Mouse (Mus musculus) gastrocnemius, adult 8-10 months (tissue): ENCODE measurements around the gene Syt12. TPM values are rescaled to one million over a fixed set of nuclear protein-coding genes. Genes with fewer than 3 reads are reported as not detected.
A peak's percentile ranks its signal among the peaks of the same experiment; 100 is the strongest.

Experiments
- DNase-seq, 2 experiments: peaks; one replicate each; pipeline ENCODE4 v3.0.0; 2022; ENCODE audit warnings: low spot score in 2 of 2
- total RNA-seq, 4 experiments: library from RNA; stranded (reverse); gene quantifications; 2 replicates each; pipeline ENCODE4 v1.2.4; 2022

The Syt12 gene
- total RNA-seq, 4 experiments from 2014 or later, result 1.8 to 4.7 (median 2.2) TPM

DNA sequence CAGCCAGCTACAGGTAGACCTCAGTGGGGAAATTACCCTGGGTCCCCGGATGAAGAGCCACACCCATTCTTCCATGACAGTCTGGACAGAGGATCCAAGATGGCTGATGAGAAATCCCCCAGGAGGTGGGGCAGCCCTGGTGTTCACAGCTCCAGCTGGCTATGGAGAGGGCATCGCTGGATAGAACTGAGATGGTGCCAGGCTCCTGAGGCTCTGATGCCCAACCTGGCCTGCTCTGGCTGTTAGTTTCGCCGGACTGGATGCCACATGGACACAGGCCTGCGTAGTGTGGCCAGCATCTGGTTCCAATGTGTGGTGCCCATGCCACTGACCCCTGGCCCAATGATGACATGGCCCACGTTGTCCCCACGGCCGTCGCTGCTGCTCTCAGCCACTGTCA lies 29.8 kb downstream of the Syt12 start:
- DNase-seq, result peak in 1 of 2 experiments; percentile 32

- peak; percentile 24 to 52 for DNase-seq
These were observed 30.4 kb downstream of the Syt12 start for GRCm38 (mm10) chr19:4446661-4447420.

DNA sequence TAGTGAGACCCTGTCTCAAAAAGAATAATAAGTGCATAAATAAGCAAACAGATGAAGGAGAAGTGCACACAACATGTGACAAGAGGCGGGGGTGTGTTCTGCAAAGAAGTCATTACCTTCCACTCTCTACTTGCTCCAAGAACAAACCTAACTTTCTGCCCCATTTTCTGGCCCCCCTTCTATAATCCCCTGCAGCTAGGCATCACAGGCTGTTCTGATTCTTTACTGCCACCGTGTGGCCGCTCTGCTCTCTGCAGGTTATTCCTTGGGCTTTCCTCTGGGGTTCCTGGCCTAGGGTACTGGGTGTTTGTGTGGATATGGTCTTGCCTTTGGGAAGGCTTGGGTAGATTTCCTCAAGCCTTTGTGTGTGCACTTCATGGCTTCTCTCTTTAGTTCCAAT lies 34.8 kb downstream of the Syt12 start:
- peak; percentile 58 to 60 for DNase-seq

DNA sequence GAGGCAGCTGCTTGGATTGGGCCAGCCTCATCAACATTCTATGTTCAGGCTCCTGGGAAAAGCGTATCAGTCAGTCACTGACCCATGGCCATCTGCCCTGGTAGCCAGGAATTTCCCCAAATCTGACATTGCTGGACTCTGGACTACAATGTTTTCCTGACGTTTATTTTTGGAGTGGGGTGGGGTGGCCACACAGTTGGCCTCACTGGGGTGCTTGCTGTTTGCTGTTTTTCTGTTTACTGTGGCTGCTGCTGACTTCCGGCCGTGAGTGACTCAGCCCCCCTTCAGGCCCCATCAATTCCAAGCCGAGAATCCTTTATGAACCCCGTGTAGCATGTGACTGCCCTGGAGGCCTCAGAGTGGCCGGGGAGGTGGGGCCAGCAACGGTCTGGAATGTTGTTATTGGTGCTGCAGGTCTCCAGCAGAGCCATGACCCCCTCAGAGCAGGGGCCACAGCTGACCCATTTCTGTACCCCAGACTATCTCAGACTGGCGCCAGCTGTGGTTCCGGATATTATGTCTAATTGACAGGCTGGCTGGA lies 35.6 kb downstream of the Syt12 start:
- DNase-seq, result no peak

DNA sequence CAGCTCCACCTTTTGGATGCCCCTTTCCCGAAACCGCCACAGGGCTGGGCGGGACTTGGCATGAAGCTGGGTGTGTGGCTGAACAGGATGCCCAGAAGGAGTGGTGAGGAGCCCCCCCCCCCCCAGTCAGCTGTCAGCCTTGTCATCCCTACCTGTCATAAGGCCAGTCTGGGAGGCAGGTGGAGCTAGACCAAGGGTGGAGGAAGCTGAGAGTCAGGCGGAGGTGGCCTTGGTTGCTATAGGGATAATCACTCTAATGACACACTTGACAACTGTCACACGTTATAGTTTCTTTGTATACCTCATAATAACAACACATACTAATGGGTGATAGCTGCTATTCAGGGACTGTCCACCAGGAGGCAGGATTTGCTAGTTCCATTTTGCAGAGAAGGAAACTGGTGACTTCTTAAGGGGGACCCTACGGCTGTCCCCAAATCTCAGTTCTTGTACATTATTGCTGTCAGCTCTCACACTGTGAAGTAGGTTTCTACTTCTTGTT lies 36.1 kb downstream of the Syt12 start:
- peak; percentile 20 to 29 for DNase-seq

DNA sequence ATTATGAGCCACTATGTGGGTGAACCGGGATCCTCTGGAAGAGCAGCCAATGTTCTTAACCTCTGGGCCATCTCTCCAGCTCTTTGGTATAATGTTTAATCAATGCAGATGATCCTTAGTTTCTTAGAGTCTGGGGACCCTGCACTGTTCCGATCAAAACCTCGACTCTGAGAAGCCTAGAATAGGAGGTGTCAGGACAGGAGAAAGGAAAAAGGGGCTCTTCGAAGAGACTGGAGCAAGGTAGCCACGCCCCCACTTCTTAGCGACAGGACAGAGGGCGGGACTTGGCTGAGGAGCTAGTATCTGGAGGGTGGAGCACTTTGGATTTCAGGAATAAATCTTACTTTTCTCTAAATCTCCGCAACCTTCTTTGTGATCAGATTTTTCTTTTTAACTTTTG lies 37.0 kb downstream of the Syt12 start:
- DNase-seq, result no peak

- DNase-seq, result peak; percentile 12 to 20
These were observed 38.0 kb downstream of the Syt12 start, which contains the start of gene Rhod for GRCm38 (mm10) chr19:4439161-4439801. Rhod (minus strand) TSS chr19:4439432.

- DNase-seq, result no peak
These were observed 38.5 kb downstream of the Syt12 start for GRCm38 (mm10) chr19:4438791-4439160.

GRCm38 (mm10) chr19:4437886-4438285 lies 39.4 kb downstream of the Syt12 start:
- DNase-seq, result no peak

DNA sequence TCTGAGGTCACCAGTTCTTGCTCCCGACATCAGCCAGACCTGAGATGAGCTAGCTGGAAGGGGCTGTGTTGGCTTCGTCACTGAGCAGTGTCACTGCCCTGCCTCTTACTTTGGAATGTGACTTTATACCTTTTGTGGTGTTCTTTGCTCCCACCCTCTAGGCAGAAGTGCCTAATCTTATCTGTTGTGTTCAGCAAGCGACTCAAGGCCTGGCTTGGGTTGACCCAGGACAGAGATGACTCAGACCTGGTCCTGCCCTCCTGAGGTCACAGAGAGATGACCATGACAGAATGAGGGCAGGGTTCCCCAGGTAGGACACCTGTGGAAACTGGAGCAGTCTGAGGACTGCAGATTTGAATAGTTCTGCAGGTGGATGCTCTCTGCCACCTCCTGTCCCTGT lies 41.0 kb downstream of the Syt12 start:
- no peak for DNase-seq

DNA sequence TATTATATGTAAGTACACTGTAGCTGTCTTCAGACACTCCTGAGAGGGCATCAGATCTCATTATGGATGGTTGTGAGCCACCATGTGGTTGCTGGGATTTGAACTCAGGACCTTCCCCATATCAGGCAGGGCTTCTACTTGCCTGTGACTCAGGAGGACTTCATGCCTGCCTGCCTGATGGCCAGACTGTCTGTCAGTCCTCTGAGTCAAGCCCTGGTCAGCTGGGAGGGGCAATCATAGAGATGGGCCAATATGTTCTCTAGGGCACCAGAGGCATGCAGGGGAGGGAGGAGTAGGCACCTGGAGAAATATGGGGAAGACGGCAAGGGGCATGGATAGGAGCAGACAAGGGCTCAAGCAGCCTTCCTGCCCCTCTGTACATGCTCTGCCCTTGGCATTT lies 42.2 kb downstream of the Syt12 start:
- no peak for DNase-seq

DNA sequence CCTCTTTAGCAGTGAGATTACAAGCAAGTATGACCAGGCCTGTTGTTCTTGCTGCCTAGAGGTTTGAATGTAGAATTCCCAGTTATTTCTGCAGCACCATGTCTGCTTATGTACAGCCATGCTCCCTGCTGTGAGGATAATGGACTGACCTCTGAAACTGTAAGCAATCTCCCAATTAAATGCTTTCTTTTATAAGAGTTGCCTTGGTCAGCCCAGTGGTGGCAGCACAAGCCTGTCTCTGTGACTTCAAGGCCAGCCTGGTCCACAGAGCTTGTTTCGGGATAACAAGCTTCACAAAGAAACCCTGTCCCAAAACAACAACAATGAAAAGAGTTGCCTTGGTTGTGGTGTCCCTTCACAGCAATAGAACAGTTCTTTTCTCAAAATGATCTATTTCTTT lies 43.5 kb downstream of the Syt12 start:
- no peak for DNase-seq

GRCm38 (mm10) chr19:4430091-4430620 lies 47.1 kb downstream of the Syt12 start:
- DNase-seq, result no peak

DNA sequence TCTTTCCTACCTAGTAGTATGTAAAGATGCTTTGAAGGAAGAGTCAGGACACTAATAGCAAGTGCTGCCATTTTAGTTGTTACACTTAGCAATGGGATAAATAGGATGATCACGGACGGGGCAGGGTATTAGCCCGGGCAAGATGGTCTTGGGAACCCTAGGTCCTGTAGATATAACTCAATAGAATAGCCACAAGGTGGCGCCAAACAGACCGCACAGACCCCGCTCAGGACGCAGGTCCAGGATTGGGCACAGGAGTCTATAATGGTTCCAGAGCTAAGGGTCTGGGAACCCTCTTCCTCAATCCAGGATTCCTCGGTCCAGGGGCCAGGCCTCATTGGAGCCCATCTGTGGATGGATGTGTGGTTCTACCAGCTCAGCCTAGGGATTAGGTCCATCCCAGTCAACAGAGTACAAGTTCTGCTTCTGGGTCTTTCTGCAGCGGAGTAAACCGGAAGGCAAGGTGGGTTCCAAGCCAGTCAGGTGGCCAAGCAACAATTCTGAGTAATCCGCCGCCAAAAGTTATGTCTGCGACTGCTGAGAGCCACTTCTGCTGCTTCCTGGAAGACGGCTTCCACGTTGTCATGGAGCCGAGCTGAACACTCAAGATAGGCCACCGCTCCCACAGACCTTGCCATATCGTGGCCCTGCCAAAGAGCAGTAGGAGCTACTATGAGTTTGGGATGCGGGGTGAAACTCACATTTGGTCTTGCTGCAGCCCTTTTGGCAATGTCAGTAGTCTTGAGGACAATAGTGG lies 51.5 kb downstream of the Syt12 start:
- no peak for DNase-seq

DNA sequence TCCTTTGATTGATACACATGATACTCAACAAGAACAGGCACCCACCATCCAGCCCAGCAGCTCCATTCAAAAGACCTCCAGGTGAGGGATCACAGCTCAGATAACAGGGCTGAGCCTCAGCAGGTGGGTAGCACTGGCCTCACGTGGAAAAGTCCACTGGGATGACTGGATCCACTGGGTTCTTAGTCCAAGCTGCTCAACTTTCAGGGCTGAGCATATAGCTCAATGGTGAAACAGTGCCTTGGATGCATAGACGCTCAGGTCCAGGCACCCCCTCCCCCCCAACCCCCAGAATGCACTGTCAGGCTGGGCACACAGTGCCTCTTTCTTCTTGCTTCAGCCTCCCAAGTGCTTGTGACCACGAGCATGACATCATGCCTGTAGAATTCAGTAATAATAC lies 54.2 kb downstream of the Syt12 start:
- DNase-seq, result no peak

DNA sequence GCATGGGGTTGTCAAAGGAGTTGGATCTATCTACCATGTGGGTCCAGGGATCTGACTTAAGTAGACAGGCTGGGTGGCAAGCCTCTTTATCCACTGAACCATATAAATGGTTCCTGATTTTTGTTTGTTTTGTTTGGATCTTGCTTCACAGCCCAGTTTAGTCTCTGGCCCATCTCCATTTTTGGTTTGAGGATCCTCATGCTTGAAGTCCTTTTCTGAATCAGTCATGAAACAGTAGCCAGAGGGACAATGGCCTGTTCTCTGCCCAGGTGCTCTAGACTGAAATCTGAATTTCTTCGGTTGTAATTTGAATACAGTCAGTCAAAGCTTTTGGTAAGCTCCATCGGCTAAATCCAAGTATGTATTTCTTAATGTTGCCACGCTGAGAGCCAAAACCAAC lies 54.7 kb downstream of the Syt12 start:
- no peak for DNase-seq

- DNase-seq, result peak in 1 of 2 experiments; percentile 22
These were observed 56.9 kb downstream of the Syt12 start for GRCm38 (mm10) chr19:4420153-4420910.

DNA sequence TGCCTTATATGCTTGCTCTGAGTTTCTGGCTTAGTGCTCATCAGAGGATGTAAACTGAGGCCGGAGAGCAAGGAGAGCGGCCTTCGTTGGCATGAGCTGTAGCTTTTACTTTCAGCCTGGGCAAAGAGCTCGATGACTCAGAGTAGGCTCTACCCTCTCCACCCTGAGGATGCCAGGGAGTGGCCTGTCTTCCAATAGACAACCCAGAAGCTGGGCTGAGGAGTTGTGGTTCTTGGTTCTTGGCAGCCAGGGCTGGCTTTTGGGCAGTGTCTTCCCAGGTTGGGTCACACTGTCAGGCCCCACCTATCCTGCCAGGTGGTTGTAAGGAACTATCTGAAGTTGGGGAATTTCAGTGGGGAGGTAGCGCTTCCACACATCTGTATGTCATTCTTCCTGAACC lies 57.5 kb downstream of the Syt12 start:
- no peak for DNase-seq

DNA sequence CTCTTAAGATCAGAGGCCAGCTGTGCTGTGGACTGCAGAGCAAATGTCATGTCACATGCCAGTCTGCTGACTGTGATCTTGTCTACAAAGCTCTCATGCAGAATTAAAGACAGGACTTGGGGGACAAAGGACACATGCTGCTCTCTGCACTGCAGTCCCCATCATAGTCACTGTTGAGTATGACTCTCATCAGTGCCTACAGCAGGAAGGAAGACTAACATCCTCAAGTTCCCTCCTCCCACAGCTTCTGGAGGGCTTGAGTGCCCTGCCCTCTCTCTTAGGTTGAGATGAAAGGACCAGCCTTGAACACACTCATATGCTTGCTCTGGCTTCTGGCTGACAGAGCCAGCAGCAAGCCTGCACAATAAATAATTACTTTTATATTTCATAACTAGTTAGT lies 59.5 kb downstream of the Syt12 start:
- DNase-seq, result no peak

GRCm38 (mm10) chr19:4417183-4417582 lies 60.1 kb downstream of the Syt12 start:
- peak; percentile 58 to 60 for DNase-seq

- DNase-seq, result no peak
These were observed 62.6 kb downstream of the Syt12 start for GRCm38 (mm10) chr19:4414631-4415030.
